Mouse (Mus musculus) c-Kit-positive CD71-negative TER-119-negative erythroid progenitor cells, embryonic 14.5 days (primary cell): ENCODE measurements around the gene Tal1.

Experiments
- DNase-seq: peaks from one replicate; pipeline ENCODE4 v3.0.0-alpha.2; 2013; ENCODE audit warnings: low read depth

Gene Tal1

GRCm38 (mm10) chr4:115071668-115072067, 15.4 kb downstream of the Tal1 start:
- no peak for DNase-seq

- no peak for DNase-seq
These were observed 18.6 kb downstream of the Tal1 start for GRCm38 (mm10) chr4:115074789-115075188.

GRCm38 (mm10) chr4:115075204-115075915, 19.1 kb downstream of the Tal1 start:
- DNase-seq: no peak

GRCm38 (mm10) chr4:115078892-115079820, 22.9 kb downstream of the Tal1 start:
- no peak for DNase-seq

GRCm38 (mm10) chr4:115079821-115080349, 23.7 kb downstream of the Tal1 start:
- no peak for DNase-seq

GRCm38 (mm10) chr4:115083031-115083430, 26.8 kb downstream of the Tal1 start:
- no peak for DNase-seq

- no peak for DNase-seq
These were observed 29.4 kb downstream of the Tal1 start for GRCm38 (mm10) chr4:115085522-115086095.

- no peak for DNase-seq
These were observed 30.0 kb downstream of the Tal1 start for GRCm38 (mm10) chr4:115086257-115086656.

- DNase-seq: no peak
These were observed 30.7 kb downstream of the Tal1 start for GRCm38 (mm10) chr4:115086763-115087415.

- DNase-seq: no peak
These were observed 32.5 kb downstream of the Tal1 start, which contains the start of gene Pdzk1ip1 for GRCm38 (mm10) chr4:115088611-115089338. Gene Pdzk1ip1 (plus strand): TSS chr4:115088708.

- no peak for DNase-seq
These were observed 34.4 kb downstream of the Tal1 start for GRCm38 (mm10) chr4:115090592-115090991.

- no peak for DNase-seq
These were observed 35.6 kb downstream of the Tal1 start for GRCm38 (mm10) chr4:115091806-115092205.

- DNase-seq: no peak
These were observed 37.2 kb downstream of the Tal1 start for GRCm38 (mm10) chr4:115093331-115093864.

- DNase-seq: no peak
These were observed 37.8 kb downstream of the Tal1 start for GRCm38 (mm10) chr4:115094056-115094455.

- peak; percentile 63 for DNase-seq
These were observed 39.6 kb downstream of the Tal1 start for GRCm38 (mm10) chr4:115095671-115096434.

GRCm38 (mm10) chr4:115096435-115097145, 40.4 kb downstream of the Tal1 start:
- no peak for DNase-seq

GRCm38 (mm10) chr4:115097146-115097496, 40.9 kb downstream of the Tal1 start:
- no peak for DNase-seq

- DNase-seq: peak; percentile 66
These were observed 45.5 kb downstream of the Tal1 start for GRCm38 (mm10) chr4:115101682-115102081.

- no peak for DNase-seq
These were observed 47.3 kb downstream of the Tal1 start for GRCm38 (mm10) chr4:115103510-115103909.

GRCm38 (mm10) chr4:115111167-115111566, 54.9 kb downstream of the Tal1 start:
- DNase-seq: no peak
